Mouse (Mus musculus) testis, postnatal 14 days (tissue): ENCODE data around the gene Gm17018.

Experiments
- DNase-seq: peaks from one replicate; pipeline ENCODE4 v3.0.0; 2021; ENCODE audit warnings: low spot score

The Gm17018 gene

GRCm38 (mm10) chr19:45549128-45549915 is 11.1 kb upstream of the Gm17018 start:
- DNase-seq: no peak

- DNase-seq: no peak
Observed at GRCm38 (mm10) chr19:45549948-45550347, 10.5 kb upstream of the Gm17018 start.

GRCm38 (mm10) chr19:45552187-45552586 is 8.2 kb upstream of the Gm17018 start:
- no peak for DNase-seq

GRCm38 (mm10) chr19:45554136-45554535 is 6.3 kb upstream of the Gm17018 start:
- DNase-seq: no peak

GRCm38 (mm10) chr19:45565925-45566715 is 5.7 kb downstream of the Gm17018 start:
- no peak for DNase-seq

GRCm38 (mm10) chr19:45567367-45567766 is 7.0 kb downstream of the Gm17018 start:
- no peak for DNase-seq

GRCm38 (mm10) chr19:45573033-45573432 is 12.6 kb downstream of the Gm17018 start:
- no peak for DNase-seq

- peak; percentile 40 for DNase-seq
Observed at GRCm38 (mm10) chr19:45573861-45574267, 13.4 kb downstream of the Gm17018 start.

- no peak for DNase-seq
Observed at GRCm38 (mm10) chr19:45574339-45574898, 14.0 kb downstream of the Gm17018 start.

GRCm38 (mm10) chr19:45574941-45575631 is 14.7 kb downstream of the Gm17018 start:
- DNase-seq: no peak

- DNase-seq: no peak
Observed at GRCm38 (mm10) chr19:45575632-45576001, 15.2 kb downstream of the Gm17018 start.

GRCm38 (mm10) chr19:45577141-45577750 is 16.8 kb downstream of the Gm17018 start:
- no peak for DNase-seq

- DNase-seq: no peak
Observed at GRCm38 (mm10) chr19:45578976-45579375, 18.6 kb downstream of the Gm17018 start.

- DNase-seq: no peak
Observed at GRCm38 (mm10) chr19:45579416-45579815, 19.0 kb downstream of the Gm17018 start.

GRCm38 (mm10) chr19:45580235-45580634 is 19.8 kb downstream of the Gm17018 start:
- DNase-seq: peak; percentile 40

- peak; percentile 44 for DNase-seq
Observed at GRCm38 (mm10) chr19:45581257-45581656, 20.8 kb downstream of the Gm17018 start.

GRCm38 (mm10) chr19:45582161-45582560 is 21.7 kb downstream of the Gm17018 start:
- no peak for DNase-seq

GRCm38 (mm10) chr19:45583136-45583535 is 22.7 kb downstream of the Gm17018 start:
- no peak for DNase-seq

GRCm38 (mm10) chr19:45584856-45585620 is 24.6 kb downstream of the Gm17018 start:
- DNase-seq: peak; percentile 46

- DNase-seq: no peak
Observed at GRCm38 (mm10) chr19:45586850-45587249, 26.4 kb downstream of the Gm17018 start.
